Mouse (Mus musculus) kidney, postnatal 25 days (tissue): ENCODE data around the gene Medag.

Experiments
- DNase-seq, 2 experiments: peaks; one replicate each; pipeline ENCODE4 v3.0.0; 2021; ENCODE audit warnings: mixed read lengths in 2 of 2

Gene Medag

DNA sequence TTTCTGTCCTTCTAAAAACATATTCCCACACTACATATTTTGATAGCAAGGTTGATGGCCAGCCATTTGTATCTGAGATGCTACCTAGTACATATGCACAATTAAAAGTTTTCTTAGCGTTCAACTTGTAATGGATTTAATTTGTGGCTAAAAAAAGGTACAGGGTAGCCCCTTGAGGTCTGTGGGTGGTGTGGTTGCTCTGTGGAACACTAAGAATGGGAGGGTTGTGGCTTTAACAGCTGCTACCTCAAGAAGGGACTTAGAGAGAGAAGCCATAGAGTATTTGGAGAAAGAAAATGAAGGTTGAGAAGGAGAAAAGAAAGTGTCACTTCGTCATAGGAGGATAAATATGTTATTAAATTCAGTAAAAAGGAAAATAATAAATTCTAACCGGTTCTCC is 19.4 kb downstream of the Medag start:
- no peak for DNase-seq

DNA sequence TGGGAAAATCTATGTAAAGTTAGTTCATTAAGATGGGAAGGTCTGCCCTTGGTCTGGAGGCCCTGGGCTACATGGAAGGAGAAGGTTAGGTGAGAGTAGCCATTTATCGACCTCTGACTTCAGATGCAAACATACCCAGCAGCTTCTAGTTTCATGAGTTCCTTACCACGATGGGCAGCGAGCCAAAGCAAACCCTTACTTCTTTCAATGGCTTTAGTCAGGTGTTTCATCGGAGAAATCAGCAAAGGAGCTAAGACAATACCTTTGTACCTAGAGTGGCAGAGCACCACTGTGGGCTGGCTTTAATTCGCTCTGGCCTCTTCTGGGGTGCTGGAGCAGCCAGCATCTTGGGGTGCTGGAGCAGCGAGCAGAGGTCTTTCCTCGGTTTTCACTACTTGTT is 22.1 kb downstream of the Medag start:
- DNase-seq, result no peak

DNA sequence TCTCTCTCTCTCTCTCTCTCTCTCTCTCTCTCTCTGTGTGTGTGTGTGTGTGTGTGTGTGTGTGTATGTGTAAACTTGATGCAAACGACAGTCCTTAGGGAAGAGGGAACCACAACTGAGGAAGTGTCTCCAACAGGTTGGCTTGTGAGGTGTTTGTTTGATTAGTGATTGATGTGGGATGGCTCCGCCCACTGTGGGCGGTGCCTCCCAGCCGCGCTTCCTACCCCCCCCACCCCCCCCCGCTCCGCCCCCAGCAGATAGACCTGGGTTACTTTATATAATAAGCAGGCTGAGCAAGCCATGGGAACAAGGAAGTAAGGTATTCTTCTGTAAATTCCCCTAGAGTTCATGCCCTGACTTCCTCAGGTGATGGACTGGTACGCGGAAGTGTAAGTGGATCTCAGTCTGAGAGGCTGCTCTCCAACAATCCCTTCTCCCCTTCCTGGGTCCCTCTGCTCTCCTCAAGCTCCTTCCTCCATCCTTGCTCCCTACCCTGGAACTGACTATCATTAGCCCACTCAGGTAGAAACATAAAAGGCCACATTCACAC is 22.7 kb downstream of the Medag start:
- DNase-seq, result no peak

DNA sequence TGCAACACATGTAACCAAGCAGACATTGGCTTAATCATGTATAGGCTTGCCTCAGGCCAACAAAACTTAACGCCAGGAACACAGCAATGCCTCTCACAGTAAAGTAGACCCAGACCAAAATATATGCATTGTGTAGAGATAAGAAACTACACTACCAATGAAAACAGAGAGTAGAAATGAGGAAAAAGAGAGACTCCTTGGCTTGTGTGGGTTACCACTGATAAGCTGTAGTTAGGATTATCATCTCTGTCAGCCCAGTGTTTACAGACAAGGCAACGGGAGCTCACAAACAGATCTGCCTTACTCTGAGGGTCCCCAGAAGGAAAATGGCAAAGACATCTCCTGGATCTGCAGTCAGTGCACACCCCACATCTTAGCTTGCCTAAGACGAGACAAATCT is 25.0 kb downstream of the Medag start:
- no peak for DNase-seq

DNA sequence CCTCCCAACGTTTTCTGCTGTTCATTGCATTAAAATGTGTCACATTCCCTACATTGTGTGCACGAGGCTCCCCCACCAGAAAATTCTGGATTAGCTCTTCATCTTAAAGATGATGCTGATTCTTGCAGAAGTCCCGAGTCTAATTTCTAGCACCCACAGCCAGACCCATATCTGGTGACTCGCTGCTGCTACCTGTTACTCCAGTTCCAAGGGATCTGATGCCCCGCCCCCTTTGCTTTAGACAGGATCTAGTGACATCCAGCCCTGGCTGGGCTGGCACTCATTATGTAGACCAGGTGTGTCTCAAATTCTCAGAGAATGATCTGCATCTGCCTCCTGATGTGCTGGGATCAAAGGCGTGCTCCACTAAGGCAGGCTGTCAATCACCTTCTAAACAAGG is 25.6 kb downstream of the Medag start:
- DNase-seq, result no peak

DNA sequence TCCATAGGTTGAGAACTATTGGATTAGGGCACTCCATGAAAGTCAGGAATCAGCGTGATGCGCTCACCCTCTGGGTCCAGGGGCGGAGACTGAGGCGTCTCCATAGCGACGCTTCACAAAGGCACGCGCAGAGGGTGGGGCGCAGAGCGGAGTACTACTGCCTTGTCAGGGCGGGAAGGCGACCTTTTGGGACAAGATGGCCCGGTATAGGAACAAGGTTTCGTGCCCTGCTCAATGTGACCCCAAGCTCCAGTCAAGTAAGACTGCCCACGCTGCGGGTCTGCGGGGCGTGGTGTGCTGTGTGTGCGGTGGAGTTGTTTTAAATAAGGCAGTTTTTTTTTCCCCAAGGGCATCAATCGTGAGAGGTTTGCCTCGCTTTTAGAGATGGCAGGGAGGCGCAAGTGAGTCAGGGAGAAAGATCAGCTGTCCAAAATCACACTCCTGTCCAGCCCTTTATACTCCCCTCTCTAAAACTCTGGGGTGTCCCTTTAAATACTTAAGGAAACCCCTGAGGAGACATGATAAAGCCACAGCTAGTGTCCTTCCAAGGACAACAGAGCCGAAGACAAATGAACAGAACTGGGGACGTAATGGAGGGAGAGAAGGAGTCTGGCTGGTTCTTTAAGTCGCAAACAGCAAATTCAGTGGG is 28.1 kb downstream of the Medag start, which contains the start of gene Tex26:
TSS of gene Tex26 (plus strand) at position 130 of the 649 bp plus-strand sequence.
- peak; percentile 36 to 63 for DNase-seq

DNA sequence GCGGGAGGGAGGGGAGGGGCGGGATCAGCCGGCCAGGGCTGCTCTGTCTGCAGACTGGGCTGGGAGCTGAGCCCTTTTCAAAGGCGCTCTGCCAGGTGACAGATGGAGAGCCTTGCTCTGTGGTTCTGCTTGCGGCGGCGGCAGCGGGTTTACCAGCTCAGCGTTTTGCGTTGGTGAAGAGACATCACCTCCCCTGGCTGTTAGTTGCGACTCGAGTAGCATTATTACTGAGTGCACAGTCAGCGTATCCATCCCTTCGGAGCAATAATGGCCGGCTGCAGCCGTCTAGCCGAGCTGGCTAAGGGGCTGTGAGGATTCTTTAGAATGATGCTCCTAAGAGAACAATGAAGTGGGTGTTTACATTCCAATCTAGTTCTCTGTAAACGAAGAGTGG is 28.6 kb downstream of the Medag start:
- DNase-seq, result peak in 1 of 2 experiments; percentile 19

DNA sequence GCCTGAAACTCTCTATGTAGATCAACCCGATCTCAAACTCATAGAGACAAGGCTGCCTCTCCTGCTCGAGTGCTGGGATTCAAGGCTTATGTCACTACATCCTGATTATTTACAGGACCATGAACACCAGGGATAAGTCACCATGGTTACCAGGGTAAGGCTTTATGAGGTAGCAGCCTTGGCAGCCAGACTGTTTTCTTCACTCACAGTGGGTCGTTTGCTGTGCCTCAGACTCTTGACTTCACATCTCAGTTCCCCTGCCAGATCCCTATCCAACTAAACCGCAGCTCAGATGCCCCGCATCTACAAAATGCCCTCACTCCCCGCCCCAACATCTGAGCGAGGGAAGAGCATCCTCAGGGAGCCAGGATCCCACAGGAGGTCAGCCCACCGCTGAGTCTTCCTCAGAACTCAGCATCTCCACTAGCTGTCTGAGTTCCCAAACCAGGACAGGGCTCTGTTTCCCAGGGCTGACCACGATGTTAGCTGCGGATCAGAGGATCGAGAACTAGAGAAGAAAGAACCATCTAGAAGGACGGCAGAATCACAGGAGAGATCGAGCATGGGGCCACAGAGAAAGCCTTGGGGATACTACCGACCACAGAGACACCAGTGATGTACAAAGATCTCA is 30.2 kb downstream of the Medag start:
- DNase-seq, result no peak

DNA sequence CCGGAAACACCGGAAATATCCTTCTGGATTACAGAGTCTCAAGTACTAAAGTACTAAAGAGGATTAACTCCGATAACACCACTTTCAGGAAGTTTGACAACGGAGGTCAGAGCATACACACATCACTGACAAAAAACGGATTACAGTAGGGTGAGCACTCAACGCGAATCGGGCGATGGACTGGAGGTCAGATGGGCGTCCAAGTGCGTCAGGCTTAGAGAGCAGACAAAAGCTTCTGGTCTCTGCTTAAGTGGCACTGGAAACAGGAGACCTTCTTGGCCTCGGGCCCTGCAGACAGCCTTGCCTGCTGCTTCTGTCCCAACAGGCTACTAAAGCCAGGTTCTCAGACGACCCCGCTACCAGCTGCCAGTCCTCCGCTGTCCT is 30.7 kb downstream of the Medag start:
- DNase-seq, result no peak

DNA sequence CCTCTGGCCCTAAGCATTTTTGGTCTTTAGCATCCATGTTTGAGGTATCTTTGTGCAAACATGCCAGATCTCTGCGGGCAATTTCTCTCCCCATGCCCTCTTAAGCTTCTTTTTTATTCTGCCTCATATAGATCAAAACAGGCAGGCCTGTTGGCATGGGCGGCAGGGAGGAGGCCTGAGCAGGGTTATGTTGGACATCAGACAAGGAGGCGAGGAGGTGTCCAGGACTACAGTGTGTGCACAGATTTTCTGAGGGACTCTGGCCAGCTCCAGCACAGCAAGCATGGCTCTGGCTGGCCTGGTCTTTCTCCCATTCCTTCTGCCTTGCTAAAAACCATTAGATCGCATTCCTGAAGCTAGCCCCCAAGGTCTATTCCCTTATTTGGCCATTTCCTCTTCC is 32.9 kb downstream of the Medag start:
- no peak for DNase-seq

DNA sequence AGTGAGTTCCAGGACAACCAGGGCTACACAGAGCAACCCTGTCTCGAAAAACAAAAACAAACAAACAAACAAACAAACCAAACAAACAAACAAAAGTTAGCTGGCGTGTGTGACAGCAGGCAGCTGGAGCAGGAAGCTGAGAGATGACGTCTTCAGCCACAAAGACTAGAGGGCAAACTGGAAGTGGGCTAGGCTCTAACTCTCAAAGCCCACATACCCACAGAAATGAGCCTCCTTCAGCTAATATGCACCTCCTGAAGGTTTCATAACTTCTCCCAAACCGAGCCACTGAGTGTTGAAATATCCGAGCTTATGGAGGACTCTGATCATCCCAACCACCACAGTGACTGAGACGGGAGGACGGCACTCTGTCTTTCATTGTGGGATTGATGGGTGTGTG is 34.9 kb downstream of the Medag start:
- no peak for DNase-seq

DNA sequence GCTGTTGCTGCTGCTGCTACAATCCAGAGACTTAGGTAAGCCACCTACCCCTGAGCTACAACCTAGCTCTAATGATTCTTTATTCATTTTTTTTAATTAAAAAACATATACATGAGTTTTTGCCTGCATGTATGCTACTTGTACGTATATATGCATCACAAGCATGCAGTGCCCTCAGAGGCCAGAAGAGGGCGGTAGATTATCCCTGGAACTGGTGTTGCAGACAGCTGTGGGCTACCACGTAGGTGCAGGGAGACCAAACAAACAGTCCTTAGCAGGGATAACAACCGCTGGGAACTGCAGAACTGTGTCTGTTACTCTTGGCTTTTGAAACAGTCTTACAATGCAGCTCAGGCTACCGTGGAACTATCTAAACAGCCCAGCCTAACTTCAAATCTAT is 36.2 kb downstream of the Medag start:
- no peak for DNase-seq

DNA sequence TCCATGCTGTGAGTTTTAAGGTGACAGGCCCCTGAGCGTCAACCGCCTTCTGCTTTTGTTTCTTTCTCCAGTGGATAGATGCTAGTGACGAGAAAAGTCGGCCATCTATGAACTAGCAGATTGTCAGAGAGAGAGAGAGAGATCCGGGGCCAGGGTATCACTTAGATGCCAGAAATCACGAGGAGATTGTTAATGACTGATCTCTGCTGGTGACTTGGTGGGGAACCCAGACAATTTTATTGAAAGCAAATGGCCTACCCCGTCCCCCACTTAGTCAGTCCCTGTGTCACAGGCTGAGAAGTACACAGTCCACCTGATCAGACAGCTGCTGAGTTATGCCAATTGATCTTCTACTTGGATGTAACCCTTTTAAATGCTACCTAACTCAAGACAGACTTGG is 37.9 kb downstream of the Medag start:
- DNase-seq, result no peak

DNA sequence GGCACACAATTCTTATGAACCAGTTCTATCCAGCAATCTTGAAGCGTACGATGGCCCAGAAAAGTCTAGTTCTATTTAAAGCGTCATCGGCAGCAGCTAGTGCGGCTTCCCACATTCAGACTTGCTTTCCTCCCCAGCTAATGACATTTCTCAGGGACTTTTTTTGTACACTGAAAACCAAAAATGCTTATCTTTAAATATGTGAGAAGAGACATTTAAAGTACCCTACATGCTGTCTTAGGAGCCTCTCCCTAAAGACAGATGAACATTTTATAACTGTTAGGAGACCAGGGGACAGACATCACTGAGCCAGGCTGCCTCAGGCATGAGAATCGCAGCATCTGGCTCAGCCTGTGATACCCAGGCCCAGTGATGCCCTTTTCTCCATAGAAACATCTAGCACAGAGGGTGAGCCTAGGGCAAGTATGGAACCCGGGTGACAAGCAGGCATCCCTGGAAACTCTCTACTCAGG is 39.7 kb downstream of the Medag start:
- DNase-seq, result no peak

DNA sequence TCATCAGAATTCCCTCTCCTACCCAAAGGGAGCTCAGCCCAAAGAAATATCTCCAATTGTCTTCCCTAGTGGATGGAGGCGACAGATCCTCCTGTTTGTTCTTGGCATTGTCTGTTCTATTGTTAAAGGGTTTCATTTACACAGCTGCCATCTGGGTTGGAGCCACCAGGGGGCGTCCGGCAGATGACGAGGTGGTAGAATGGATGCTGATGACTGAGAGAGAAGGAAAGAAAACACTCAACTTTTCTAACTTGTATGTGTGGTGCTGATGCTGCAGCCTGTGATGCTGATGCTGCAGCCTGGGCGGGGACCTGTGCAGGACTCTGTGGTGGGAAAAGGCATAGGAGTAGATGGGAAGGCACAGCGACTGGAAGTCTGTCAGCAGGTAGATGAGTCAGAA is 42.7 kb downstream of the Medag start:
- DNase-seq, result peak; percentile 66 to 86

DNA sequence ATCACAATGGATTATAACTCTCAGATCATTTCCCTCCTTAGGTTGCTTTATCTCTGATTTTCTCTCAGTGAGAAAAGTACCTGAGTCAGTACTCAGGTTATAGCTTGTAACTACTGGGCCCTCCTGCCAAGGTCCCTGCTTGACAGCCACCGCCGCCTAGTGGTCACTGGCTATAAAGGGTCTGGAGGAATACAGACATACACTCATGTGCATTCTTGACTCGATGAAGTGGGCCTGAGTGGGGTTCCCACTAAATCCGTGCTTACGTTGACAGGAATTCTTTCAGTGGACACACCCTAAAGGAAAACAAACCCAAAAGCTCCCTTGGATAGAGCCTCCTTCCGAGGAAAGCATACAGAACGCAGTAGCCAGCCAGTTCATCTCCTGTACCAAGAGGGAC is 45.0 kb downstream of the Medag start:
- no peak for DNase-seq

DNA sequence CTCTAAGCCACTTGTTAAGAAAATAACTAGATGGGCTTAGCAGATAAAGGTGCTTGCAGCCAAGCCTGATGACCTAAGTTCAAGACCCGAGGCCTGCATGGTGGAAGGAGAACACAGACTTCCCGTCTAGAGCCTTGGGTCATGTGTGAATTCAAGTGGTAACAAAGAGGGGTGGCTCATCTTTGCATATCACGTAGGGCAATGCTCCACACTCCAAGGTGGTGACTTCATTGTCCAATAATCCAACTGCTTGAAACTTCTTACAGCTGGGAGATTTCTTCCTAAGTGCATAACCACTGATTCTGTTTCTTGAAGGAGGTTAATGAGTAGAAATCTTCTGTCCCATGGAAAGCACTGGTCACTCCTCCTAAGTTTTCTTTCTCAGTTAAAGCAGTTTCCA is 50.5 kb downstream of the Medag start:
- no peak for DNase-seq

DNA sequence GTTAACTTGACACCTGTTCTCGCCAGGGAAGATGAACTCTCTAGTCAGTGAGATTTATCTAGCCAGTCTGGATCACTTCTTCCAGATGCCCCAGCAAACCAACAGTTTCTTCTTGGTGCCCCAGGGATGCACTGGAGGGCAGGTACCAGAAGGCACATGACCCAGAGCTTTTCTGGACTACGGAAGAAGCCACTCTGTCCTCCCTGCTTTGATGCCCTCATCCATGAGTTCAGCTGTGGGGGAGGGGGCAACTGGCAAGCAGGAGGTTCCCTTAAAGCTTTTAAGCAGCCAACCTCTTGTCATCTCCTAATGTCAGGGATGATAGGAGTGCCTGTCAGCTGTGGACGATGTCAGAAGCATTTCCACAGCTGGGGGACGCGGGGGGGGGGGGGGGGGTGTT is 53.8 kb downstream of the Medag start:
- no peak for DNase-seq

DNA sequence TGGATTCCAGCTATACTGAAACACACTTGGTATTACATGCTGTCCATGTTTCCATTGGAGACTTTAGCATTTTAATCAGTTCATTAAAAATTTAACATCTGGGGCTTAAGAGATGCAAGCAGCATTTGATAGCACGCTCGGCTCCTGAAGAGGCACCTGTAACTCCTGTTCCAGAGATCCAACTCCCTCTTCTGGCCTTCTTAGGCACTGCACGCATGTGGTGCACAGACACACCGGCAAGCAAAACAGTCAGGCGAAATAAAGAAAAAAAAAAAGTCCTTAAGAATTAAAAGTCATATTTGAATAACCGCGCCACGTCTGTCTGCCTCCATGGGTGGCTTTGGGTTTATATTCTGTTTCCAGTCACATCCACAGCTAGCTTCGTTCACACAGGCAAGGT is 62.6 kb downstream of the Medag start:
- no peak for DNase-seq

DNA sequence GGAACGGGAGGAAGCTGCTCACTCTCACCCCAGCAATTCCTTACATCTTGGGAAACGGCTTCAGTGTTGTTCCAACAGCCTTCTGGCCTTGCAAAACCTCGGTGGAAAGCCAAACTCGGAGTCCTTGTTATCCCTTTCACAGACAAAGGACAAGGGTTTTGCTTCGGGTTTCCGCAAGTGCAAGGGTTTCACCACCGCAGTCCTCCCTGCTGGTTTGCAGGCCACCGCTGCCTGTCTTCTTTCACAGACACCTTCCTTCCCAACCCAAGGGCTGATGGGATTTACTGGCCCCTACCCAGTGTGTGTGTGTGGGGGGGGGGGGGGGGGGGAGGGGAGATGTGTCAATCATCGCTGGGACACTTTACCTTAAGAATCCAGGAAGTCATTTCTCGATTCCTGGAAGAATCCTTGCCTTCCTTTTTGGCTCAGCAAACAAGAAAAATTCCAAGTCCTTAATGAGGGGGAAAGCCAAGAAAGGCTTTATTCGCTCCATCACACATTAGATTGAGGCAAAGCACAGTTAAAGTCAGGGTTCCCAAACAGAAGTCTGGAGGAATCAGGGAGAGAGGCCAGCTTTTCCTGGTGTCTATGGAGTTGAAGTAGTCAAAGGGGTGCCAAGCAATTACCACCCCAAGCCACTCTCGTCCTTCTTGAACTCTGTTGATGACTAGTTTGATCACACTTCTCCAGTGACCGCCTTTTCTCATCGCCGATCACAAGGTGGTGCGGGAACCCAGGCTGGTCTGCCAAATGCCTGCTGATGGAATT is 63.3 kb downstream of the Medag start:
- DNase-seq, result no peak
